Mouse (Mus musculus): ENCODE results near the gene Ptprb. TPM values are rescaled to one million over a fixed set of nuclear protein-coding genes. Genes with fewer than 3 reads are reported as not detected.

Gene Ptprb
- not detected in 2 replicates for total RNA-seq (2014; fragmentation: Nextera tagmentation)
- not detected in 2 replicates for total RNA-seq (2017)

DNA sequence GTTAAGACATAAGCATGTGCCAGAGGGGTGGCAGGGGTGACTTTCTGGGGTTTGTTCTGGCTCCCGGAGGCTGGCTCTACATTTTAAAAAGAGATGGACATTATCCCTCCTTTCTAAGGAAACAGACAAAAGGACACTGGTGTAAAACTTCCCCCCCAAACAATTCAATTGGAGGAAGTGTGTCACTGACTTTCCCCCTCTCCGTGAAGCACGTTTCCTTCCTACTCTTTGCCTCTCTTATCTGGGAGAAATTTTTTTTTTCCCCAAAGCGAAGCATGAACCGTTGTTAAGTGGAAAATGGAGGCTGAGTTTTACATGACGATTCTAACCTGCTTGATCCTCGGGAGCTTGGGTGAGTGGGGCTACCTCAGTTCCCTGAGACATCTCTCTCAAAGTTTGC, at the start of gene Ptprb:
TSS of gene Ptprb (plus strand) at position 244 of the 400 bp plus-strand sequence.
- no peak for ATAC-seq (replicated peaks; ENCODE audit: low FRiP score, low TSS enrichment, poor library complexity, severe bottlenecking)

DNA sequence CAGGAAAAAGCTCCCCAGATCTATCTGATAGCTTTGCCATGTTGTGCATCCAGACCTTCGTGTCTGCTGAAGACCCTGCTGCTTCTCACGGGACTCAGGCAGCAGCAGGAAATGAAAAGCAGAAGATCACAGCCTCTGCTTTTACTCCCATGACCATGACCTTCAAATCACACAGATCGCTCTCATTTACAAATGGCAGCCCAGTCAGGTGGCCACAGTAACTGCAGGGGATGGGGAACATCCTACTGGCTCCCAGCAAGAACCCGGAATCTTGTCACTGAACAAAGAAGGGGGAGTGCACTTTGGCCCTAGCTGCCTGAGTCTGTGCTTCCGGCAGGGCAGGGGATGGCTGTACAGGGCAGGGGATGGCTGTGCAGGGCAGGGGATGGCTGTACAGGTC, 40.0 kb upstream of the Ptprb start:
- no peak for ATAC-seq (replicated peaks; ENCODE audit: low FRiP score, low TSS enrichment, poor library complexity, severe bottlenecking)

DNA sequence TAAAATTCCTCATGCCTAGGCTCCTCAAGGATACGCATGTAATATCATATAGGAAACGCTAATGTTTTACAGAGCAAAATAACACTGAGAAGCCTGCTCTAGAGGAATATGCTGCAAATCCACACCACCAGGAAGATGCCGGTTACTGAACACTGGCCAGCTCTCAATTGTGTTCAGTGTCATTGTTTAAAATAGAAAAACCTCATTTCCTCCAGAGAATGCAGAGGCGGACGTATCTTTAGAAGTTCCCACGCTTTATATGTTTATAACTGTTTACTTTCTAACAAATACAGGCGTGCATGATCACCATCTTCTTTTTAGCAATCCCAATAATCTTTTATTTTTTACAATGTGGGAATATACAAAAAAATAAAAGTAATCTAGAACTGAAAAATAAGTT, 33.1 kb upstream of the Ptprb start:
- ATAC-seq (replicated peaks; ENCODE audit: low FRiP score, low TSS enrichment, poor library complexity, severe bottlenecking) = no peak

DNA sequence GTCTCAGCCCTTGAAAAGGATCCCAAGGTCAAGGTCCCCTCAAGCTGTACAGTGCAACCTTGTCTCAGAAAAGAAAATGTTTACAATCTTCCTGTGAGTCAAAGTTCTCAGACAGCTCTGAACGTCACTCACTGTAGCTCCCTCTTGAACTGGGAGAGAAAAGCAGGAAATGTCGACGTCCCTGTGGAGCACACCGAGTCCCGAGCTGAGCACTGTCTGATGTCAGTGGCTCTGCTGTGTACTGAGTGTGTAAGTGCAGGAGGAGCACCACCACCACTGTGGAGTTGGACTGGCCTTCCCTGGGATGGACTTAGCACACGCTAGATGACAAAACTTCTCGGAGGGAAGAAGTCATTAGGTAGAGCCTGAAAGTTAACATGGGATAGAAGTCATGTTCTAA, 31.9 kb upstream of the Ptprb start:
- ATAC-seq (replicated peaks; ENCODE audit: low FRiP score, low TSS enrichment, poor library complexity, severe bottlenecking) = no peak

DNA sequence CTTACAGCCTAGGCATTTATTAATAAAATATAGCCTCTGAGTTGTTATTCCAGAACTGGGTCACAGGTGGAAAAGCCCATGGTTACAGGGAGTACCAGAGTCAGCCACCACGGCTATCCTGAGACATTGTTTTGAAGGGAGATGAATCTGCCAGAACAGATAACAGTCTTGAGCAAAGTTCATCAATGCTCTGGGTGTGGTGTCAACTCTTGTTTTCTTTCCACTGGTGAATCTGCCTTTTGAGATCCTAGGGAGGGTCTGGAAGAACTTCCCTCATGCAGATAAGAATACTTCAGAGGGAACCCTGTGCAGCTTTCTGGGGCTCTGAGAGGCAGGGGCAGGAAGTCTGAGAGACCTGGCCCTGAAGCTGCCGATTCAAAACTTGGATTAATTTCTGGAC, 29.7 kb upstream of the Ptprb start:
- no peak for ATAC-seq (replicated peaks; ENCODE audit: low FRiP score, low TSS enrichment, poor library complexity, severe bottlenecking)

DNA sequence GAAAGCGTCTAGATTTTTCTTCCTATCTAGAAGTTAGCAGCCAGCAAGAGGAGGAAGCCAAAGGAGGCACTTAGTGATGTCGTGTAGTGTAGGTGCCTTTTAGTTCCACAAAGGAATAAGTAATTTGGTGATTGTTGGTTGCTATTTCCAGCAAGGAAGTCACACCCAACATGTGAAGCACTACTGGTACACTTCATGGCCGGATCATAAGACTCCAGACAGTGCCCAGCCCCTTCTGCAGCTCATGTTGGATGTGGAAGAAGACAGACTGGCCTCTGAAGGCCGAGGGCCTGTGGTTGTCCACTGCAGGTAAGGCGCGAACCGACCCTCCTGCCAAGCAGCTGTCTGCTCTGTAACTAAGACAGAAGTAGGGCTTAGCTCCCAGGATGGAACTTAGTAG, 22.7 kb upstream of the Ptprb start:
- no peak for ATAC-seq (replicated peaks; ENCODE audit: low FRiP score, low TSS enrichment, poor library complexity, severe bottlenecking)

DNA sequence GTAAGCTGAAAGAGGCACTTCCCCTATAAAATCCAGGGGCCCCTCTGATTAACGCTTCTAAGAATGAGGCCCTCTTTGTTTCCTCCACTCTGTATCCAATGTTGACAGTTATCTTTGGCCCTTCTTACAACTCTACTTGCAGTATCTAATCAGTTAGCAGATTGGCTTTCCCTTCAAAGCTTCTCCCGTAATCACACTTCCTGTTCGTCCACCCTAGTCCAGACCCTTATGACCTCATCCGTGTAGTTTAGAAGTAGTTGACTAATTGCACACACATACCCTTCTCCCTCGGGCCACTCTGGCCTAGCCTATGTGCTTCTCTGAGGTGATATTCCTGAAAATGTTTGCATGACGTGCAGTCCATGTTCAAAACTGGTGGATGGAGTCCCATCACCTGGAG, 21.4 kb upstream of the Ptprb start:
- no peak for ATAC-seq (replicated peaks; ENCODE audit: low FRiP score, low TSS enrichment, poor library complexity, severe bottlenecking)

DNA sequence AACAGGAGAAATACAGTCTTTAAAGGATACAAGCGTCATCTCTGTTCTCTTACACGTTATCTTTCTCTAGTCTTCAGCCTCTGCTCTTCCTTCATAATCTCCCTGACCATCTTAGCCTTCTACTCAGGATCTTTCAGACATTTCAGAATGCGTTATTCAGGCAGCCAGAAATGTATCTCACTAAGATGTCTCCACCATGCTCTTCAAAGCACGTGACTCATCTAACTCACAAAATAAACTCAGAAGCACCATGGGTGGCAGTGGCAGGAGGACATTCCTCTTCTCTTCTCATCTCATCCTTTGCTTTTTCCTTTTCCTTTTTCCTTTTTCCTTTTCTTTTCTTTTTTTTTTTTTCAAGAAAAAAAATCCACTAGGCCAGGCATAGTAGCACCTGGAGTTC, 16.0 kb upstream of the Ptprb start:
- no peak for ATAC-seq (replicated peaks; ENCODE audit: low FRiP score, low TSS enrichment, poor library complexity, severe bottlenecking)

DNA sequence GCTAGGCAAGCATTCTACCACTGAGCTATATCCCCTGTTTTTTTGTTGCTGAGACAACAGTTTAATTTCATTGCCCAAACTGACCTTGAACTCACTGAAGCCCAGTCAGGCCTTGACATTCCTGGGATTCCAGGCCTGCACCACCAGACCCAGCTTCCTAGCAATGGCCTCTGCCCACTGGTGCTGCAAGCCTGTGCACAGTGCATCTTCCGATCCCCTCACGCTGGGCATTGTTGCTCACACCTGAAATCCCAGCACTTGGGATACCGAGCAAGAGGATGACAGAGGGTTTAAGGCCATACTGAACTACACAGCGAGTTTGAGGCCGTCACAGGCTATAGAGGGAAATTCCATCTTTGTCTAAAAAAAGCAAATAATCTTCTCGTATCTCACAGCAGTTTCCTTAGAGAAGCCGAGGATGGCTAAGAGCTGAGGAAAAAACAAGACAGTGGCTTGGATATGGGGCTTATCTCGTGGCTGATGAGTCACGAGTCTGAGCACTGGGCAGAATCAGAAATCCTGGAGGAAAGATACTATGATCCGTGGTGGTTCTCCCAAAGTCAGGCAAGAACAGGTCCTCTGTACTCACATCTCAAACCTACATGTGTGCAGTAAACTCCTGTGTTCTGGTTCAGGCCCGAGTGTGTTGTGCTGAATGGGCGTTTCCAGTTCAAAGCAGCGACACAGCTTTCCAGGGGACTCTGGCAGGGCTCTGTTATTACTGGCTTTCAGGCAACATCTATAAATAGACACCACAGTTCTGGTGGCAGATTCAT, 14.5 kb upstream of the Ptprb start:
- 0 out of 2 replicates have a peak, but pooled peaks have one; percentile 18 for ATAC-seq (replicated peaks; ENCODE audit: low FRiP score, low TSS enrichment, poor library complexity, severe bottlenecking)

DNA sequence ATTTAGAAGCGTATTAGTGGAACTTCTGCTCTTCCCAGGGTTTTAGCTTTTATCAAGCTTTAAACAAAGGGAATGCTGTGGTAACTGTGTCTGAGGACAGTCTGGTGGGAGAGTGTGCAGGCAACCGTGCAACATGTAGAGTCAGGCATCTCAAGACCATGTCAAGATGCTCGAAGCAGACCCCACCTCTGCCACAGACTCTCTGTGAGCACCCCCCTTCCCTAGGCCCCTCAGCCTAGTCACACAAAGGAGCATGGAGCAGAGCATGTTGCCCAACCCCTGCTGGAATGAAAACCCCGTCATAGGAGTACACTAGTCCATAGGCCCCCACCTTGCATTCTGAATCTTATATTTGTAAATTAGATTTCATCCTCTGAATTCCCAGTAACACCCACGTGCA, 13.8 kb upstream of the Ptprb start:
- no peak for ATAC-seq (replicated peaks; ENCODE audit: low FRiP score, low TSS enrichment, poor library complexity, severe bottlenecking)

DNA sequence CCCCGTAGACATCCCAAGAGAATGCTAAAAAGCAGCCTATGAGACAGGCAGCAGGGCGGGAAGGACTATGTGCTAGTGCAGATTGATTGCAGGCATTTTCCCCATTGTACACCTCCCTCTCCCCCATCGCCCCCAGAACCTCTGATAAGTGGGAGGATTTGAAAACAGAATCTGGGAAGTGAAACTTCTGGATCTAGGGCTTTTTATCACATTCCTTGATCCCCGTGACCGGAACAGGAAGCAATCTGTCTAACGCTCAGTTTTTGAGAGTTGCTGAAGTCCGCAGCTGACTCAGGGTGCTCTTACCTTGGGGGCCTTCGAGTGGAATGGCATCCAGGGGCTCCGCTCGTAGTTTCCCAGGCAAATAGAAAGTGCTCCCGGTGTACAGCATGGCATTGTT, 10.8 kb upstream of the Ptprb start:
- ATAC-seq (replicated peaks; ENCODE audit: low FRiP score, low TSS enrichment, poor library complexity, severe bottlenecking) = no peak

DNA sequence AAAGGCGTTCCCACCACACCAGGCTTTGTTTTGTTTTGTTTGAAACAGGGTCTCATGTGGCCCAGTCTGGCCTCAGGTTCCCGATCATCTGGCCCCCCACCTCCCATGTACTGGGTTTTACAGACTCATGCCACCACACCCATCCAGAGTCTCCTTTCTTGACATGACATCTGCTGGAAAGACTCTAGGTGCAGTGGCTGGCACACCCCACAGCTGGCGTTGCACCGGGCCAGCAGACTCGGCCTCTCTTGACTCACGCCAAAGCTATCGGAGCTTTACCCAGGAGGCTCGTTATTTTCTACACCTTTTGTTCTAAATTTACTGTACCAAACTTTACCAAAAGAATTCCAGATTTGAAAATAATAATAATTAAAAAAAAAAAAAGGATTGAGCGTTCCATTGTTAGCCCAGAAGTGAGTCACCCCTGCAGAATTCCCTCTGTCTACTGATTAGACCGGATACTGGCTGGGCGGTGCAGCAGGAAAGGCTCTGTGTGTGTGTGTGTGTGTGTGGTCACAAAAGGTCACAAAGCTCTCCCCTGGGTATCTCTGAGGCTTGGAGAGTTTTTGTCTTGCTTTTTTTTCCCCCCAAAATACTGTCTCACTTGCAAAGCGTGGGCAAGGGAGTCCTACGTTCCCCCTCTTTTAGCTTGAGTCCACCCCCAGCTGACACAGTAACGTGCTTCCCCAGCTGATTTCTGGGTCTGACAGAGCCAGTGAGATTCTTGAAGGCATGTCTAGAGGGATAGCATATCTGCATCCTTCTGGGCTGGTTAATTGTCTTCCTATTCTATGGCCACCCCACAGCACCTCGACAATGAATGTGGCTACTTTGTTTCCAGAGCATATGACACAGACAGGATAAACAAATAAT, 8.5 kb upstream of the Ptprb start:
- ATAC-seq (replicated peaks; ENCODE audit: low FRiP score, low TSS enrichment, poor library complexity, severe bottlenecking) = no peak

DNA sequence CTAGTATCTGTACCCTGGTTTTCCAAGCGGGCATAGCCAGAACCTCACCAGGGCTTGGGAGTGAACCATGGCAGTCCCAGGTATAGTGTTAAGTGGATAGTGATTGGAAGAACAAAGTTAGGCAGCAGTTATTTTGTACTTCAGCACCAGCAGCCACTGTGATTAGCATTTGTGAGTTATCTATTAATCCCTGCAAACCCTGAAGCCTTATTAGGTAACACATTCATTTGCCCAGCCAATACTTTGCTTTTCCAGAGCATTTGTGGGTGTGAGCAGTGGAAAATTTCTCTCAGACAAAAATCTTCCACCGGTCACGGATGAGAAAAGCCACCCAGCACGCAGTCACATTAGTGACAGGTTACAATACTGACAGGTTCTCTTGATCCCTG, 7.9 kb upstream of the Ptprb start:
- ATAC-seq (replicated peaks; ENCODE audit: low FRiP score, low TSS enrichment, poor library complexity, severe bottlenecking) = no peak

DNA sequence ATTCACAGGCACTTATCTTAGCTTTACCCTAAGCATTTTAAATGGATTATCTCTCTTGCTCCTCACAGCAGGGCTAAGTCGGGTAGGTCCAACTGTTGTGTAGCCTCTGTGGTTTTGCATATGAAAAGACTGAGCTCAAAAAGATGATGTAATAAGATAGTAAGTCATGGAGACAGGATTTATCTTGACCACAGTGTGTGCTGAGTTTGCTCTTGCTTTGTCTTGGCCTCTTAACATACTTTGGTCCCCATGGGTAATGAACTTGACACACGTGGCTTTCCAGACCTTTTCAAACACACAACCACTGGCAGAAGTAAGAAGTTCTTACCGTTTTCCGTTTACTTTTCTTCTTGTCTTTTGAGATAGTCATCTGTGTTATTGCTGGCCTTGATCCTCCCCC, 7.0 kb upstream of the Ptprb start:
- ATAC-seq (replicated peaks; ENCODE audit: low FRiP score, low TSS enrichment, poor library complexity, severe bottlenecking) = no peak

DNA sequence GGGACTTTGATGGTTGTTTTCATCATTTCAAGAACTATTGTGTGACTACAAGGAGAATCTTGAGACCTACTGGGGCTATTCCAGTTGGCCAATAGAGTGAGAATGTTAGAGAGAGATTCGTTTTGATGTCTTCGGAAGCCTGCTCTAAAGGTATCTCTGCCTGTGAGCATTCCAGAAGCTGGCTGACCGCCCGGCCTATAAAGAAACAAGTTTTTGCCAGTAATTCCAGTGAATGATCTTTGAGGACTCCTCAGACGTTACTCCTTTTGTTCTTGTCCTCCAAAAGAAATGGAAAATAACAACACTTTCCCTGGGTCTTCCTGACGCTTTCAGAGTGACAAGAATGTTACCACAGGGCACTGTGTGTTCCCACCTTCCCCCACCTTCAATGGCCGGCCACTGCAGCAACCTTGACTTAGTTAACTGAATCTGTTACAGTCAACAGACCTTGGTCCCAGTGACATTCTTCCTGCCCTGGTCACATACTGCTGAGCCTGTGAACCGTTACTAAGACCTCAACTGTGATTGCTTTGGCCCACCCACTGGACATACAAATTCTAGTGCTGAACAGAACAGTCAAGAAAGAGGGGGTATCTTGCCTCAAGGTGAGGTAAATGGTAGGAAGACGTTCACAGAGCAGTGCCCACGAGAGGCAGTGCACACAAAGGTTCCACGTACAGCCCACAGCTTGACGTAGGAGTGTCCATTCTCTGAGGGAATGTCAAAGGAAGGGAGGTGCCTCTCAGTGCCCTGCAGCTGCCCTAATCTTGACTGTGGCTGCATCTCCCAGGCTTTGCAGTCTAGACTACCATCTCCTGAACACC, 4.5 kb upstream of the Ptprb start:
- no peak for ATAC-seq (replicated peaks; ENCODE audit: low FRiP score, low TSS enrichment, poor library complexity, severe bottlenecking)

DNA sequence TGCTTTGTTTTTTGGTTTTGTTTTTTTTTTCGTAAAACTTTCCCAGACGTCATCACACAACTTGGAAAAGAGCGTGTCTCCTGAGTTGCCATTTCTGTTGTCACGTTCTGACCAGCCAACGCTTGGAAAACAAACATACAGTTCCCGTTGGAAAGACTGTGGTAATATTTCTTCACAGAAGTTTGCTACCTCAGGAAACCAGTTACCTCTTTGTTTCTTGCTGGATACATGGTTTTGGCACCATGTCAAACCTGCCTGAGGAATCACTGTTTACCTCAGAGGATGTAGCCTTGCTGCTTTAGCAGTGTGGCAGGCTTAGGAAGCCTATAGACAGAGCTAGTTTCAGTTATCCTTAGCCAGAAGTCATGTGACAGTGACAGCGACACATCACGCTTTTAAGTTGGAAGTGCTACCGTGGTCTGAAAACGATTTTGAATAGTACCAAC, 3.8 kb upstream of the Ptprb start:
- ATAC-seq (replicated peaks; ENCODE audit: low FRiP score, low TSS enrichment, poor library complexity, severe bottlenecking) = no peak

DNA sequence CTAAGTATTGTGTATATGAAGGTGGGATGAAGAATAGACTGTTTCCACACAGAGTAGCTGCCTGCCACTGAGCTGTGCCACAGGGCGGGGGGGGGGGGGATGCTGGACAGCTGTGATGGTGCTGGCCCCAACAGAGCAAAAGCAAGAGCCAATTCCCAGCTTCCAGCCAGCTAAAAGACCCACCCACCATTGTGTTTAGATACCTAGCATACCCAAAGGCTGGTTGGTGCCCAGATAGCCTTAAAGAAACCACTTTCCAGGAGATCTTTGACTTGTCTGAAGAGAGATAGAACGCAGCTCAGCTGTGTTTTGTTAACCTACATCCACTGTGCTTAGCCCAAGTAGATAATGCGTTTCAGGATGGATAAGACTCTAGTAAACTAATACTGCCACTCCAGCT, 3.2 kb upstream of the Ptprb start:
- no peak for ATAC-seq (replicated peaks; ENCODE audit: low FRiP score, low TSS enrichment, poor library complexity, severe bottlenecking)

DNA sequence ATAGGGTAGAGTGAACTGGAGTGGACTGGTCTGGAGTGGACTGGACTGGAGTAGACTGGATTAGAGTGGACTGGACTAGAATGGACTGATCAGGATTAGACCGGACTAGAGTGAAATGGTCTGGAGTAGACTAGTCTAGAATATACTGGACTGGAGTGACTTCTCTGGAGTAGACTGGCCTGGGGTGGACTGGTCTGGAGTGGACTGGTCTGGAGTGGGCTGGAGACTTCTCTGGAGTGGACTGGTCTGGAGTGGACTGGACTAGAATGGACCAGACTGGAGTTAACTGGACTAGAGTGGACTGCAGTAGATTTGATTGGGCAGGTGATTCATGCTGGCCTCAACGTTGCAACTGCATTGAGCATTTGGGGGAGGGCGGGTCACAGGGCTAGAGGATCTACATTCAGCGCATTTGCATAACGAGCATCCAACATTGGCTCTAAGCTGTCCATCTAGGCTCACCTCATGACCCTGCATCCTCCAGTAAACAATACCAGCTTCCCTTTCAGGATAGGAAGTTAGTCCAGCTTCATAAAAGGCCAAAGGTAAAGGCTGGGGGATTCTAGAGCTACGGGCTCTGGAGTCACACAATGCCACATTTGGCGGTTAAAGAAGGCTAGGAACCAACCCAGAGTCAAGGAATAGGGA, 11.5 kb downstream of the Ptprb start:
- ATAC-seq (replicated peaks; ENCODE audit: low FRiP score, low TSS enrichment, poor library complexity, severe bottlenecking) = no peak

DNA sequence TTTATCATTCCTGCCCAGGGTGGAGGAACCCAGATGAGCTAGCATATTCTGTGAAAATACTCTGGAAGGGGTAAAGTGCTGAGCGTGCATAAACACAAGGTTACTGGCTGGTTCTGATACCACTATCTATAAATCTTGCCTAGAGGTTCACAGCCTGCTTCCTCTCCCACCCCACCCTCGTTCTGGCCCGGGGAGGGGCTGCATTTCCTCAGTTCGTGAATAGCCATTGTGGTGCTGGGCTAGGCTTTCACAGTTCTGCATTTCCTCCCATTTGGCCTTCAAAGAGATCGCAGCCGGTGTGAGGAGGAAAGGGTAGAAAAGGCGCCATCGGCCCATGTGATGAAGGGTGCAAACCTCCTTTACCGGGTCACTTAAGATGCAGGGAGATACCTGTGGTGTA, 12.8 kb downstream of the Ptprb start:
- ATAC-seq (replicated peaks; ENCODE audit: low FRiP score, low TSS enrichment, poor library complexity, severe bottlenecking) = peak; percentile 59

All from megakaryocyte-erythroid progenitor cell, adult 5-6 weeks (primary cell).